Mouse (Mus musculus) kidney, adult 18-20 months (tissue): Measurements from ENCODE around the gene Olfr1308.

Source experiments
- DNase-seq: peaks from one replicate; pipeline ENCODE4 v3.0.0; 2021

The Olfr1308 gene

GRCm38 (mm10) chr2:111964844-111965243 is at the start of gene Olfr1308:
Gene Olfr1308 (minus strand): TSS chr2:111964944.
- DNase-seq = no peak

- DNase-seq = no peak
Measured at GRCm38 (mm10) chr2:112012608-112013007, 47.9 kb upstream of the Olfr1308 start, which contains the start of gene Olfr1310. Gene Olfr1310 (minus strand): TSS chr2:112012708.

- DNase-seq = no peak
Measured at GRCm38 (mm10) chr2:111990181-111990580, 25.4 kb upstream of the Olfr1308 start, which contains the start of gene Olfr1309. Gene Olfr1309 (minus strand): TSS chr2:111990281.

GRCm38 (mm10) chr2:111949340-111949739 is 15.4 kb downstream of the Olfr1308 start, which contains the start of gene Olfr1307:
Gene Olfr1307 (minus strand): TSS chr2:111949440.
- DNase-seq = no peak

- no peak for DNase-seq
Measured at GRCm38 (mm10) chr2:111916171-111916570, 48.6 kb downstream of the Olfr1308 start, which contains the start of gene Olfr1306. Gene Olfr1306 (minus strand): TSS chr2:111916271.
